Mouse (Mus musculus): ENCODE measurements around the gene Samhd1. TPM values are rescaled to one million over a fixed set of nuclear protein-coding genes. Genes with fewer than 3 reads are reported as not detected.
A peak's percentile ranks its signal among the peaks of the same experiment; 100 is the strongest.

Gene Samhd1
- total and polyA plus RNA-seq, 2 experiments from 2014 or later, result 11.9 to 12.7 TPM

DNA sequence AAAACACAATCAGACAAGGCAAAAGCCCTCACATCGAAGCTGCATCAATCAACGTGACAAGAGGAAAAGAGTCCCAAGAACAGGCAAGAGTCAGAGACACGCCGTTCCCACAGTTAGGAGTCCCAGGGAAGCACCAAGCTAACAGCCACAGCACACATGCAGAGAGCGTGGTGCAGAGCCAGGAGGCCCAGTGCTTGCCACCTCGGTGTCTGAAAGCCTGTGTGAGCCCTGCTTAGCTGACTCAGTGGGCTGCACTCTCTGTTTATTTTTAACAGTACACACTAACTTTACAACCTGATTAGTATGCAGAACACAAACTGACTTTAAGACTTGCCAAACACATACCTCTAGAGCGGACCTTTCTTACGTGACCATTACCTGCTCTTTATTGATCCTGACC lies 30.6 kb downstream of the Samhd1 start:
- Histone ChIP-seq H3K9me3 (ENCODE audit: low read length) (no peaks in the 10 kb centered on the region), H3K4me1 (ENCODE audit: insufficient read depth, low read length) (no peaks in the 10 kb centered on the region), H3K27ac (no peak overlapping the region), H3K27me3 (ENCODE audit: insufficient read depth, low read length) (no peaks in the 10 kb centered on the region), H3K36me3 (ENCODE audit: insufficient read depth, low read length) (peaks cover 3% of the 10 kb centered on the region; the same call in 1 of the 2 replicates), H3K4me2 (ENCODE audit: low read depth, low read length) (no peak overlapping the region), H3K9ac (replicated peaks; ENCODE audit: low read length) (no peak overlapping the region), H3K4me3 (ENCODE audit: low read length) (no peak overlapping the region)
- 80% methylated on average over 8 of the region's 8 CpGs for WGBS
- DNase-seq (ENCODE audit: low spot score) (no peak), ATAC-seq (no peak)
- TF ChIP-seq CTCF (IDR thresholded peaks at IDR 0.05; ENCODE audit: low read depth), result no peak

- Histone ChIP-seq H3K4me1 (ENCODE audit: insufficient read depth, low read length) (no peaks in the 10 kb centered on the region), H3K9me3 (ENCODE audit: low read length) (no peaks in the 10 kb centered on the region), H3K4me2 (ENCODE audit: low read depth, low read length) (no peak overlapping the region), H3K36me3 (ENCODE audit: insufficient read depth, low read length) (no peaks in the 10 kb centered on the region), H3K27ac (no peak overlapping the region), H3K9ac (replicated peaks; ENCODE audit: low read length) (no peak overlapping the region), H3K27me3 (ENCODE audit: insufficient read depth, low read length) (no peaks in the 10 kb centered on the region), H3K4me3 (ENCODE audit: low read length) (no peak overlapping the region)
- ATAC-seq (no peak), DNase-seq (ENCODE audit: low spot score) (no peak)
- no peak for TF ChIP-seq CTCF (IDR thresholded peaks at IDR 0.05; ENCODE audit: low read depth)
- WGBS, result 33% methylated on average over 2 of the region's 2 CpGs
These were observed 32.8 kb downstream of the Samhd1 start for GRCm38 (mm10) chr2:157102256-157102655.

- no peak for DNase-seq (ENCODE audit: low spot score)
- Histone ChIP-seq H3K4me2 (ENCODE audit: low read depth, low read length) (no peak overlapping the region), H3K4me1 (ENCODE audit: insufficient read depth, low read length) (no peaks in the 10 kb centered on the region), H3K9ac (replicated peaks; ENCODE audit: low read length) (no peak overlapping the region), H3K4me3 (ENCODE audit: low read length) (no peak overlapping the region), H3K27me3 (ENCODE audit: insufficient read depth, low read length) (no peaks in the 10 kb centered on the region), H3K36me3 (ENCODE audit: insufficient read depth, low read length) (no peaks in the 10 kb centered on the region), H3K9me3 (ENCODE audit: low read length) (no peaks in the 10 kb centered on the region), H3K27ac (no peak overlapping the region)
- TF ChIP-seq CTCF (IDR thresholded peaks at IDR 0.05; ENCODE audit: low read depth), result no peak
- 93% methylated on average over 9 of the region's 9 CpGs for WGBS
- ATAC-seq, result no peak
These were observed 33.4 kb downstream of the Samhd1 start for GRCm38 (mm10) chr2:157101650-157102049.

DNA sequence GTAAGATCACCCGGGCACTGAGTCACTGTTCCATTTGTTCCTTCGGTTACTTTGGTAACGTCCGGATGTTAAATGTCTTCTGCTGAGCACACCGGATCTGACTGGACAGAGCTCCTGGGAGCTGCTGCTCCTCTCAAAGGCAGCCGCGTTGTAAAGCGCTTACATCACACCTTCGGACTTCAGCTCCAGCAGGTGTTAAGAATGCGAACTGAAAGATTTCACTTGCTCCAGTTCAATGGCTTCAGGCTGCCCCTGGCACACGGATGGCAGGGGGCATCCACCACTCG lies 34.8 kb downstream of the Samhd1 start:
- H3K9me3 ChIP-seq (ENCODE audit: low read length), result no peaks in the 10 kb centered on the region
- no peak overlapping the region for H3K9ac ChIP-seq (replicated peaks; ENCODE audit: low read length)
- ATAC-seq (no peak), DNase-seq (ENCODE audit: low spot score) (no peak)
- H3K27me3 ChIP-seq (ENCODE audit: insufficient read depth, low read length), result no peaks in the 10 kb centered on the region
- no peak overlapping the region for H3K4me3 ChIP-seq (ENCODE audit: low read length)
- whole genome bisulfite sequencing, result 82% methylated on average over 12 of the region's 12 CpGs
- no peak overlapping the region for H3K27ac ChIP-seq
- no peak overlapping the region for H3K4me2 ChIP-seq (ENCODE audit: low read depth, low read length)
- no peak for TF ChIP-seq CTCF (IDR thresholded peaks at IDR 0.05; ENCODE audit: low read depth)
- H3K4me1 ChIP-seq (ENCODE audit: insufficient read depth, low read length), result no peaks in the 10 kb centered on the region
- H3K36me3 ChIP-seq (ENCODE audit: insufficient read depth, low read length), result no peaks in the 10 kb centered on the region

DNA sequence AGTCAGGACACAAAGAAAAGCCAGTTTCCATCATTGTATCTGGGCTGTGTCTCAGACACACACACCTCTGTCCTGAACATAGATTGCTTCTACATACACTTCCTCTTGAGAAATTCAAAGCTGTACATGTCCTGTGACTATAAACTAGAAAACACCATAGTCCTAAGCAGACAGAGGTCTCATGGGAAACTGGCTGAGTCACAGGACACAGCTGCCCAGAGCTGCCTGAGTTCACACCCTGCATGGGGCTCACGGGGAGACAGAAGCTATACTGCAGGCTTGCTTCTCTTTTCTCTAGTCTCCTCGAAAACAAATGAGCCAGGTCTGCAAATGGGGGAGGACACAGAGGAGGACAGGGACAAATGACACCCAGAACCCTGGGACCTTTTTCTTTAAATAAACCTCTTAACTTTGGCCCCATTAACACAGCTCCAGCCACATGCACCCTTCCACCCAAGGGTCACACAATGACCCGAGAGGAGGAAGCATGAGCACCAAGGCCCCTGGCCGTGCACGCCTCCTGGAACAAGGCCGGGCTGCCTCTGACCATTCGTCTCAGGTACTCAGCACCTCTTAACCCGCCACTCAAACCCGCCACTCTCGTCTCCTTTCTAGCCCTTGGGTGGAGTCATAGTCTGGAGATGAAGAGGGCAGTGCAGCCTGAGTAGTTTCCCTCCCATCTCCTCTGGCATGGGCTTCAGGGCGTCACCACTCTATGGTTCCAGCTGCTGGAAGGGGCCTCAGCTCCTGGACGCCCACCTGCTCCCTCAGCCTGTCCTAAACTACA lies 35.3 kb downstream of the Samhd1 start:
- DNase-seq (ENCODE audit: low spot score) (no peak), ATAC-seq (no peak)
- H3K27me3 ChIP-seq (ENCODE audit: insufficient read depth, low read length), result no peaks in the 10 kb centered on the region
- no peak overlapping the region for H3K27ac ChIP-seq
- no peaks in the 10 kb centered on the region for H3K4me1 ChIP-seq (ENCODE audit: insufficient read depth, low read length)
- H3K9ac ChIP-seq (replicated peaks; ENCODE audit: low read length), result no peak overlapping the region
- H3K4me2 ChIP-seq (ENCODE audit: low read depth, low read length), result no peak overlapping the region
- no peak overlapping the region for H3K4me3 ChIP-seq (ENCODE audit: low read length)
- TF ChIP-seq CTCF (IDR thresholded peaks at IDR 0.05; ENCODE audit: low read depth), result no peak
- WGBS, result 88% methylated on average over 12 of the region's 12 CpGs
- H3K9me3 ChIP-seq (ENCODE audit: low read length), result no peaks in the 10 kb centered on the region
- H3K36me3 ChIP-seq (ENCODE audit: insufficient read depth, low read length), result no peaks in the 10 kb centered on the region

DNA sequence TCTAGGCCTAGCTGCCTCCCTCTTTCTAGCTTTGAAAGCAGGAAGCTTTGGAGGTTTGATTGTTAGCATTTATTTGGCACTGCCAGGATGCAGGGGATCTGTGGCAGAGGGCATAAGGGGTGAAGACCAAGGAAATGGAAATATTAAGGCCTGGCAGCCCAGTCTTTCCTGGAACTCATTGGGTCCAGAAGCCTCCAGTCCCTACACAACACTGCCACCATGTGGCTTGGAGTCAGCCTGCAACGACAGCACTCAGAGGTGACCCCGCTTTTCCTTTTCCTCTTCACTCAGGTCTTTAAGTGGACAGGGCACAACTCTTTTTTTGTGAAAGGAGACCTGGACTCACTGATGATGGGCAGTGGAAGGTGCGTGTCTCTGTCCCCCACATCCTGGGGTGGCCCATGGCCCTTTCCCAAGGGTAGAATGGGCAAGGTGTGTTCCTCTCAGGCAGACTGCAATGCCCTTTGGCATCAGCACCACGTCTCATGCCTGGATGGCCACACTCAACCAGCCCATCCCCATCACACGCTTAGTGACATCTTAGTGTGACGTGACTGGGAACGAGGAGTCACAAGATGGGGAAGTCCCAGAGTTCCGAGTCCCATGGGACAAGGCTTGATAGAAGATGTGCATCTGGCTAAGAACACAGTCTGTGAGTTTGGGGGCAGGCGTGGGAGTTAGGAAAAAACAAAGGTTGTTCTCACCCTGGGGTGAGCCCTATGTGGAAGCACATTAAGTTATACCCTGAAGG lies 39.9 kb downstream of the Samhd1 start:
- ATAC-seq, result peak; percentile 73
- no peak overlapping the region; the same call in 1 of the 2 replicates for H3K9ac ChIP-seq (replicated peaks; ENCODE audit: low read length)
- 56% methylated on average over 9 of the region's 9 CpGs for WGBS

GRCm38 (mm10) chr2:157092024-157092423 lies 43.0 kb downstream of the Samhd1 start:
- 29% methylated on average over 8 of the region's 8 CpGs for WGBS
- H3K27ac ChIP-seq, result peak overlapping the region; percentile 45; the same call in 1 of the 2 replicates
- DNase-seq (ENCODE audit: low spot score), result peak; percentile 80
- H3K4me1 ChIP-seq (ENCODE audit: insufficient read depth, low read length), result peaks cover 6% of the 10 kb centered on the region; the same call in 1 of the 2 replicates
- no peaks in the 10 kb centered on the region for H3K9me3 ChIP-seq (ENCODE audit: low read length)
- H3K27me3 ChIP-seq (ENCODE audit: insufficient read depth, low read length), result no peaks in the 10 kb centered on the region
- TF ChIP-seq CTCF (IDR thresholded peaks at IDR 0.05; ENCODE audit: low read depth), result no peak
- no peak overlapping the region for H3K9ac ChIP-seq (replicated peaks; ENCODE audit: low read length)
- no peak overlapping the region for H3K4me3 ChIP-seq (ENCODE audit: low read length)
- peak; percentile 74 for ATAC-seq
- no peaks in the 10 kb centered on the region for H3K36me3 ChIP-seq (ENCODE audit: insufficient read depth, low read length)
- no peak overlapping the region for H3K4me2 ChIP-seq (ENCODE audit: low read depth, low read length)

More for the DNA sequence above, 39.9 kb downstream of the Samhd1 start:
- no peaks in the 10 kb centered on the region for H3K36me3 ChIP-seq (ENCODE audit: insufficient read depth, low read length)
- H3K27me3 ChIP-seq (ENCODE audit: insufficient read depth, low read length), result no peaks in the 10 kb centered on the region
- no peak overlapping the region for H3K4me3 ChIP-seq (ENCODE audit: low read length)
- no peak overlapping the region for H3K4me2 ChIP-seq (ENCODE audit: low read depth, low read length)
- H3K9me3 ChIP-seq (ENCODE audit: low read length), result no peaks in the 10 kb centered on the region
- peak; percentile 88 for DNase-seq (ENCODE audit: low spot score)
- TF ChIP-seq CTCF (IDR thresholded peaks at IDR 0.05; ENCODE audit: low read depth), result peak; percentile 94
- H3K4me1 ChIP-seq (ENCODE audit: insufficient read depth, low read length), result peaks cover 6% of the 10 kb centered on the region; the same call in 1 of the 2 replicates
- no peak overlapping the region for H3K27ac ChIP-seq

Data from hindbrain, postnatal 0 days (tissue).